Comparison of ENCODE assay signal across 8 mouse cellular contexts in genomic region chr2:25262795-25263622, GRCm38 (mm10). TPM values are rescaled to one million over a fixed set of nuclear protein-coding genes. Genes with fewer than 3 reads are reported as not detected.
DNase-seq lines count a peak whose midpoint lies in the region; ATAC-seq and TF ChIP-seq lines count a peak whose summit lies in the region.

No protein-coding gene starts in this region.

- TF ChIP-seq POLR2A in cortical plate, adult 2 months (IDR thresholded peaks at IDR 0.05; ENCODE audit: extremely low read depth, insufficient read depth, low read length) = no peak
- TF ChIP-seq POLR2A in olfactory bulb, adult 2 months (IDR thresholded peaks at IDR 0.05; ENCODE audit: insufficient read depth, low read depth, low read length) = no peak

- no peaks in the 10 kb centered on the region for H3K9me3 ChIP-seq in hindbrain, embryonic 11.5 days (ENCODE audit: control insufficient read depth, low read length)
- no peaks in the 10 kb centered on the region for H3K9me3 ChIP-seq in liver, embryonic 13.5 days (replicated peaks)

- no peak for TF ChIP-seq CTCF in cortical plate, adult 2 months (IDR thresholded peaks at IDR 0.05; ENCODE audit: extremely low read depth, insufficient read depth, low read length)
- TF ChIP-seq CTCF in olfactory bulb, adult 2 months (IDR thresholded peaks at IDR 0.05; ENCODE audit: insufficient read depth, low read depth, low read length) = no peak

- no peak for ATAC-seq in cerebellum, adult (ENCODE audit: insufficient number of reproducible peaks, low FRiP score, low TSS enrichment)
- peak; percentile 59 for ATAC-seq in hindbrain, embryonic 11.5 days (ENCODE audit: low FRiP score)
- peak; percentile 13 for ATAC-seq in liver, embryonic 13.5 days (ENCODE audit: low read depth)

- peak overlapping the region; percentile 27 for H3K4me3 ChIP-seq in cortical plate, adult 2 months (ENCODE audit: insufficient read depth, low read length)
- peak overlapping the region; percentile 77 for H3K4me3 ChIP-seq in hindbrain, embryonic 11.5 days (ENCODE audit: low read depth, low read length)
- peak overlapping the region; percentile 87 for H3K4me3 ChIP-seq in liver, embryonic 13.5 days (replicated peaks)
- H3K4me3 ChIP-seq in olfactory bulb, adult 2 months (ENCODE audit: insufficient read depth, low read depth, low read length) = peak overlapping the region; percentile 64

- WGBS in hindbrain, embryonic 11.5 days = under 1% methylated on average over 82 of the region's 82 CpGs
- under 1% methylated on average over 82 of the region's 82 CpGs for WGBS in liver, embryonic 13.5 days (ENCODE audit: insufficient replicate concordance)
- under 1% methylated on average over 82 of the region's 82 CpGs for WGBS in olfactory bulb, adult 2 months

- DNase-seq in cerebellum, adult 11 months = peak; percentile 81
- peak; percentile 55 for DNase-seq in ES-CJ7 (ENCODE audit: low read depth, low spot score)
- DNase-seq in hindbrain, embryonic 11.5 days (ENCODE audit: low spot score) = peak; percentile 61
- peak; percentile 45 for DNase-seq in liver, embryonic 13.5 days
- DNase-seq in frontal cortex, postnatal 14 days (ENCODE audit: low spot score in 2 of 2) = no peak

- no peaks in the 10 kb centered on the region for H3K36me3 ChIP-seq in hindbrain, embryonic 11.5 days (ENCODE audit: control insufficient read depth, insufficient read depth, low read length)
- H3K36me3 ChIP-seq in liver, embryonic 13.5 days = peaks cover 2% of the 10 kb centered on the region; the same call in 1 of the 2 replicates

- H3K27ac ChIP-seq in cortical plate, adult 2 months (ENCODE audit: insufficient read depth, low read length) = peak overlapping the region; percentile 44
- H3K27ac ChIP-seq in hindbrain, embryonic 11.5 days (ENCODE audit: low read depth, low read length) = peak overlapping the region; percentile 36; the same call in 1 of the 2 replicates
- H3K27ac ChIP-seq in liver, embryonic 13.5 days = peak overlapping the region; percentile 71
- no peak overlapping the region for H3K27ac ChIP-seq in olfactory bulb, adult 2 months (ENCODE audit: insufficient read depth, low read depth, low read length)

- H3K4me1 ChIP-seq in cortical plate, adult 2 months (ENCODE audit: control insufficient read depth, insufficient read depth, low read length) = peaks cover 7% of the 10 kb centered on the region
- H3K4me1 ChIP-seq in hindbrain, embryonic 11.5 days (replicated peaks; ENCODE audit: control insufficient read depth, insufficient read depth, low read length) = peaks cover 12% of the 10 kb centered on the region
- H3K4me1 ChIP-seq in liver, embryonic 13.5 days (replicated peaks) = peaks cover 68% of the 10 kb centered on the region
- H3K4me1 ChIP-seq in olfactory bulb, adult 2 months (ENCODE audit: control insufficient read depth, insufficient read depth, low read length) = peaks cover 38% of the 10 kb centered on the region

- H3K27me3 ChIP-seq in hindbrain, embryonic 11.5 days (ENCODE audit: control insufficient read depth, insufficient read depth, low read length) = peaks cover 13% of the 10 kb centered on the region
- H3K27me3 ChIP-seq in liver, embryonic 13.5 days = 0 out of 2 replicates have a peak, but pooled peaks cover 10% of the 10 kb centered on the region

- H3K9ac ChIP-seq in hindbrain, embryonic 11.5 days (ENCODE audit: low read depth, low read length) = peak overlapping the region; percentile 60
- H3K9ac ChIP-seq in liver, embryonic 13.5 days = peak overlapping the region; percentile 87

- peak overlapping the region; percentile 99 for H3K4me2 ChIP-seq in hindbrain, embryonic 11.5 days (replicated peaks; ENCODE audit: low read depth, low read length)
- H3K4me2 ChIP-seq in liver, embryonic 13.5 days = peak overlapping the region; percentile 99

RNA-seq across cellular contexts. Expression of gene Tprn, which starts 0.6 kb away (rescaled TPM):
- polyA plus RNA-seq in cortical plate, adult 2 months (2012; rRNA removed) = 14.0 and 22.0 TPM in 2 replicates
- 4.0 and 4.5 TPM in 2 replicates for polyA plus RNA-seq in hindbrain, embryonic 11.5 days (2014; fragmentation: Nextera tagmentation; extraction: Ambion mirVana)
- 5.6 and 6.1 TPM in 2 replicates for polyA plus RNA-seq in liver, embryonic 13.5 days (2015; fragmentation: Nextera tagmentation; extraction: Ambion mirVana)
- polyA plus RNA-seq in olfactory bulb, adult 2 months (2012; ENCODE audit: insufficient read depth, insufficient read length, low replicate concordance, missing spikeins) = not detected in 2 replicates

RNA-seq across cellular contexts. Expression of gene Tmem203, which starts 7.8 kb away (rescaled TPM):
- polyA plus RNA-seq in cortical plate, adult 2 months (2012; rRNA removed) = 33.8 and 36.0 TPM in 2 replicates
- polyA plus RNA-seq in hindbrain, embryonic 11.5 days (2014; fragmentation: Nextera tagmentation; extraction: Ambion mirVana) = 12.2 and 14.6 TPM in 2 replicates
- polyA plus RNA-seq in liver, embryonic 13.5 days (2015; fragmentation: Nextera tagmentation; extraction: Ambion mirVana) = 13.5 and 14.7 TPM in 2 replicates
- not detected in 2 replicates for polyA plus RNA-seq in olfactory bulb, adult 2 months (2012; ENCODE audit: insufficient read depth, insufficient read length, low replicate concordance, missing spikeins)

RNA-seq across cellular contexts. Expression of gene Ssna1, which starts 9.2 kb away (rescaled TPM):
- polyA plus RNA-seq in cortical plate, adult 2 months (2012; rRNA removed) = 87.9 and 93.2 TPM in 2 replicates
- 244 and 248 TPM in 2 replicates for polyA plus RNA-seq in hindbrain, embryonic 11.5 days (2014; fragmentation: Nextera tagmentation; extraction: Ambion mirVana)
- 158 and 162 TPM in 2 replicates for polyA plus RNA-seq in liver, embryonic 13.5 days (2015; fragmentation: Nextera tagmentation; extraction: Ambion mirVana)
- polyA plus RNA-seq in olfactory bulb, adult 2 months (2012; ENCODE audit: insufficient read depth, insufficient read length, low replicate concordance, missing spikeins) = not detected in 2 replicates

RNA-seq across cellular contexts. Expression of gene Anapc2, which starts 9.3 kb away (rescaled TPM):
- 75.7 and 76.5 TPM in 2 replicates for polyA plus RNA-seq in cortical plate, adult 2 months (2012; rRNA removed)
- polyA plus RNA-seq in hindbrain, embryonic 11.5 days (2014; fragmentation: Nextera tagmentation; extraction: Ambion mirVana) = 107 and 110 TPM in 2 replicates
- 50.5 and 51.0 TPM in 2 replicates for polyA plus RNA-seq in liver, embryonic 13.5 days (2015; fragmentation: Nextera tagmentation; extraction: Ambion mirVana)
- polyA plus RNA-seq in olfactory bulb, adult 2 months (2012; ENCODE audit: insufficient read depth, insufficient read length, low replicate concordance, missing spikeins) = not detected in 2 replicates

RNA-seq across cellular contexts. Expression of gene AL732309.1, which starts 16.3 kb away (rescaled TPM):
- polyA plus RNA-seq in cortical plate, adult 2 months (2012; rRNA removed) = 14.0 and 15.5 TPM in 2 replicates
- 4.3 and 4.9 TPM in 2 replicates for polyA plus RNA-seq in hindbrain, embryonic 11.5 days (2014; fragmentation: Nextera tagmentation; extraction: Ambion mirVana)
- polyA plus RNA-seq in liver, embryonic 13.5 days (2015; fragmentation: Nextera tagmentation; extraction: Ambion mirVana) = 2.1 and 2.7 TPM in 2 replicates
- not detected in 2 replicates for polyA plus RNA-seq in olfactory bulb, adult 2 months (2012; ENCODE audit: insufficient read depth, insufficient read length, low replicate concordance, missing spikeins)

Comparison
In these comparisons a context has a peak if more than half of its experiments do, and no peak if none do; other contexts are left out.
1. DNase-seq: peak in cerebellum, adult 11 months (single experiment), ES-CJ7 (single experiment), hindbrain, embryonic 11.5 days (single experiment) and liver, embryonic 13.5 days (single experiment); none in frontal cortex, postnatal 14 days (0 of 2).
2. H3K4me3 ChIP-seq: peak in every context shown above with its lines; median percentile 87 in liver, embryonic 13.5 days; 77 in hindbrain, embryonic 11.5 days; 64 in olfactory bulb, adult 2 months; 27 in cortical plate, adult 2 months.
3. RNA of gene Tmem203, which starts 7.8 kb away (polyA plus RNA-seq): 33.8 to 36.0 TPM in cortical plate, adult 2 months, 13.5 to 14.7 TPM in liver, embryonic 13.5 days and 12.2 to 14.6 TPM in hindbrain, embryonic 11.5 days; not detected in olfactory bulb, adult 2 months; every median in the first group is over 10 times any median in the second.
4. RNA of gene Ssna1, which starts 9.2 kb away (polyA plus RNA-seq): 244 to 248 TPM in hindbrain, embryonic 11.5 days, 158 to 162 TPM in liver, embryonic 13.5 days and 87.9 to 93.2 TPM in cortical plate, adult 2 months; not detected in olfactory bulb, adult 2 months; every median in the first group is over 10 times any median in the second.